Mouse (Mus musculus): Measurements from ENCODE around the gene H2-DMa.
"Not testable (repeated sequence)": the region's sequence is repeated elsewhere in the genome, so short reads cannot be mapped to it uniquely, and the experiment has no call there.

Gene H2-DMa

GRCm38 (mm10) chr17:34126826-34127420 lies 7.6 kb downstream of the H2-DMa start:
- no peak for DNase-seq

GRCm38 (mm10) chr17:34127475-34127874 lies 8.1 kb downstream of the H2-DMa start:
- peak; percentile 79 to 83 for DNase-seq

GRCm38 (mm10) chr17:34128264-34128937 lies 9.1 kb downstream of the H2-DMa start:
- DNase-seq = no peak

DNA sequence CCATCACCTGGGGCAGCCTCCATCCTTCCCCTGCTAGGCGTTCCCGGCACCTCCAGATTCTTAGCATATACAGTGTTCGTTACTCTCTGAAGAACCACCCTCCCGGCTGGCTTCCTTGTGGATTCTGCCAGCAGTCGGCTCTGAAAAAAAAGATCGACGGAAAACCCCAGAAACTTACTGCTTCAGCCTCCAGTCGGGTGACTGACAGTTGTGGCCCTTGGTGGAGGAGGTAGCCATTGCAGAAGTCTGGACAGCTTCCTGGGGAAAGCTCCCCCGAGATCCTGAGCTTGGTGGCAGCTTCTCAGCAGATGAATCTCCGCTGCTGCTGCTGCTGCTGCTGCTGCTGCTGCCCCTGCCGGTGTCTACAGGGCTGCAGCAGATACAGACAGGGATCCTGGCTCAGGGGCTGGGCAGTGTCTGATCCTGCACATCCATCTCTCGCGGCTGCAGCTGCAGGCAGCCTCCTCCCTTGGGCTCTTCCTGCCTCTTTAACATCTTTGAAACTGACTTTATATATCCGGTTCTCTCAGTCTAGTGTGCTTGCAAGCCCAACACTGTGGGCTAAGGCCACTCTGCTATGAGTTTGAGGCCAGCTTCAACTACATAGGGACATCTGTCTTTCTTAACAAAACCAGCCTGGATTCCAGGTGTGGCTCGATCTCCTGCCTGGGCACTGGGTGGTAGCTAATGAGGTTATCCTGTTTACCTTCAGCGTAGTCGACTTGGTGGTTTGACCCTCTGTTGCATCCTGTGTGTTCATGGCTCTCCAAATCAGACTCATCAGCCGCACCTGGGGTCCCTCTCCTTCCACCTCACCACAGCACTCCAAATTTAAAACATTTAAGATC lies 9.8 kb downstream of the H2-DMa start:
- DNase-seq = no peak

GRCm38 (mm10) chr17:34130073-34130947 lies 11.0 kb downstream of the H2-DMa start:
- DNase-seq = no peak

- DNase-seq = no peak
Observed at GRCm38 (mm10) chr17:34131911-34132310, 12.6 kb downstream of the H2-DMa start.

DNA sequence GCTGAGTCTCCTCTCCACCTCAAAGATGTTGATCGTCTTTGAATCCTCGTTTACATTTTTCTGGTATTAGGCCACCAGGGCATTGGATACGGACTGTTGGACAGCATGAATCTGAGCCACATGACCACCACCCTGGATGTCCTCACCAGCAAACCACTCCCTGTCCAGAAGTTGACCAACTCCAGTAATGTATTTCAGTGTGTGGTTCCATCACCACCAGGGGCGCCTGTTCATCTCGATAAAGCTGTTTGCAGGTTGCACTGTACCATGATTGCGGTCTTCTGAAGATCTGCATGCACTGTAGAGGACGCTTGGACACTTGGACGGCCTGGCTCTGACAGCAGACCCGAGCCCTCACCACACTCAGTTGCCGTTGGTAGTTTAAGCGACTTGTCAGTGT lies 13.9 kb downstream of the H2-DMa start:
- no peak for DNase-seq

GRCm38 (mm10) chr17:34134451-34134850 lies 15.1 kb downstream of the H2-DMa start:
- DNase-seq = no peak

DNA sequence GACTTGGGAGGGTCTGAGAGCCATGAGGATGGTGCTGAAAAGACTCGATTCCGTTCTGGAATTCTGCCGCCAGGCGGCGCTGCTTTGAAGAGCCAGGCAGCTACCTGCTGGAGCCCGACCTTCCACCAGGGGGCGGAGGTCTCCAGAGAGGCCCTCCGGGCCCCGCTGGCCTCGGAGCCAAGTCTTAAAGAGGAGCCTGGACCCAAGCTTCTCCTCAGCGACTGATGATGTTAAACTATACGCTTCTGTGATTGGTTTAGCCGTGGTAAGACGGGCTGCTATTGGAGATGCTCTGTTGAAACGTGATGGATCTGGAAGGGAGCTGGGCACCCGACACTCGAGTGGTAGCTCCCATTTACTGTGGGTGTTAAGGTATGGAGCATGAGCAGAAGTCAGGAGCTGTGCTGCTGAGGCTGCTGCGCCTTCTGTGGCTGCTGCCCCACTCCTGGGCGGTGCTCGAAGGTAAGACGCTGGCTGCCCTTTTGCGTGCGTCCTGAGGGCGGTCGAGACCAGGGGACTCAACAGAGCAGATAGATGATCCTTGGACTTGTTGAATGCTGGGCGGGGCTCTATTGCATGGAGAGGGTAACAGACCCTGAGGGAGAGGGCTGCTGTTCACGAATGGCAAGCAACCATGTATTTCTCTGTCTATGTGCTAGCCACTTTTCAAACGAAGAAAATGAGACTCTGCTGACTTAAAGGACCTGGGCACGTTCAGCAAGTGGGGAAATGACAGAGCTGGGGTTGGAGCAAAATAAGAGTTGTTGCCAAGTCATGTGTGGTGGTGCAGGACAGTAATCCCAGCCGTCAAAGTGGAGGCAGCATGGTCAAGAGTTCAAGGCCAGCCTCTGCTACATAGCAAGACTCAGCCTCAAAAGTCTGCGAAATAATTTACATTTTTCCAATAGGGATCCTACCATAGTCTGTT lies 16.2 kb downstream of the H2-DMa start:
- peak; percentile 99 for DNase-seq

DNA sequence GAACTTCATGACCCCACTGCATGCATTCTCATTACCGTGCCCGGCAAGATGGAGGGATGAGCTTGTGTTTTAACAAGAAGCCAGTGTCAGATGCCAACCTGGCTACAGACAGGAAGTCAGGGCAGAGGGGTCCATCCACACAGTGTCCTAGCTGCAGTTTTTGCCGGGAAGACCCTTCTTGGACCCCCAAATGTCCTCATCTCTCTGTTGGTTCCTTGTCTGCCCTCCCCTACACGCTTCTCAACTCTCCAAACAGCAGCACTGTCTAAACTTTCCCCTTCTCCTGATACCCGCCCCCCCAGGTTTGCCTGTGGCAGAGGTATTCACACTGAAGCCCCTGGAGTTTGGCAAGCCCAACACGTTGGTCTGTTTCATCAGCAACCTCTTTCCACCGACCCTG lies 18.3 kb downstream of the H2-DMa start:
- DNase-seq = no peak

DNA sequence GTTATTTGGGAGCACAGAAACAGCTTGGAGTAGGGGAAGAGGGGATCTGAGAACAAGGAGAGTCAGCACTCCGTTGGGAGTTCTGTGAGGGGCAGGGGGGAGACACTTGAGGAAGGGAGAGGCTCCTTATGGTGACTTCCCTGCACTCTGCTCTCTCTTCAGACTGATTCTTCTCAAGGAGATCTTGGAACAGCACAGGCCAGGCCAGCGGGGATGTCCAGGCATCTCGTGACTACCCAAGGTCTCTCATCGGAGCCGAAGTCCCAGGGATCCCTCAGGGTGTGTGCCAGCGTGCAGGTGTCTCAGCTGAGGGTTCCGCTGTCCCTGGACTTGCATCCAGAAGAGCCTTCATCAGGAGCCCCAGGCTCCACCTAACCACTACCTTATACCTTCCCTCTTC lies 19.3 kb downstream of the H2-DMa start:
- no peak for DNase-seq

GRCm38 (mm10) chr17:34139416-34139815 lies 20.1 kb downstream of the H2-DMa start:
- DNase-seq = no peak

DNA sequence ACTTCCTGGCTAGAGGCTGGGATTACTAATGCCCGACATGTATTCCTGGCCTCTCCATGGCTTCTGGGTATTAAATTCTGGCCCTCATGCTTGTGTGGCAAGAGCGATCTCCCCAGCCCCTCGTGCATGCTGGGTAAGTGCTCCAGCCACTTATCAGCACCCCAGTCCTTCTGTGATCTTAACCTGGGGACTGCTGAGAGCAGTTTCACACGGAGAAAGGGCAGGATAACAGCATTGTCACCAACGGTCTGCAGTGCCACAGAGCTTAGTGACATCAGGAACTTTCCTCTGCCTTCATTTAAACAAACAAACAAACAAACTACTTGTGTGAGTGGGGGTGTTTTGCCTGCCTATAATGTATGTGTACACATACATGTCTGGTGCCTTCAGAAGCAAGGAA lies 20.9 kb downstream of the H2-DMa start:
- DNase-seq = no peak

GRCm38 (mm10) chr17:34141448-34141847 lies 22.1 kb downstream of the H2-DMa start:
- DNase-seq = no peak

- no peak for DNase-seq
Observed at GRCm38 (mm10) chr17:34142456-34143010, 23.2 kb downstream of the H2-DMa start.

DNA sequence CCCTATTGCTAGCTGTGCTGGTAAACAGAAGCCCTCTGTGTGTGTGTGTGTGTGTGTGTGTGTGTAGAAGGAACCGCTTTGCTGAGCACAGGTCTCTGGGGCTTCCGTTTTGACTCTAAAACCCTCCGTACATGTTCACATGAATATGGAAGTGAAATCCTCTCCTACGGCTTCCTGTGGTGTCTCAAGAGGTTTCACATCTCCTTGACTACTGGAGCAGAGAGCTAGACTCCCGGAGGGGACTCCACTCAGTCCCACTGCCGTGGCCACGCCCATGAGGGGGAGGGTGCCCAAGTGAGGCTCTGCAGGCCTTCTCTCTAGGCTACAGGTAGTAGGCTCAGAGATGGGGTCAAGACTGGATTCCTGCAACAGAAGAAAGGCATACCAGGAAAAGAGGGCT lies 23.7 kb downstream of the H2-DMa start, which contains the start of gene H2-DMb2:
Gene H2-DMb2, plus strand, starts transcription at position 275 of the 400 bp plus-strand sequence.
- DNase-seq = no peak

- no peak for DNase-seq
Observed at GRCm38 (mm10) chr17:34143461-34143860, 24.1 kb downstream of the H2-DMa start.

- DNase-seq = not testable (repeated sequence)
Observed at GRCm38 (mm10) chr17:34144221-34144620, 24.9 kb downstream of the H2-DMa start.

- no peak for DNase-seq
Observed at GRCm38 (mm10) chr17:34144960-34145371, 25.6 kb downstream of the H2-DMa start.

GRCm38 (mm10) chr17:34152923-34153322 lies 33.6 kb downstream of the H2-DMa start, which contains the start of gene H2-DMb1:
Gene H2-DMb1 (plus strand): TSS chr17:34153072.
- no peak for DNase-seq

DNA sequence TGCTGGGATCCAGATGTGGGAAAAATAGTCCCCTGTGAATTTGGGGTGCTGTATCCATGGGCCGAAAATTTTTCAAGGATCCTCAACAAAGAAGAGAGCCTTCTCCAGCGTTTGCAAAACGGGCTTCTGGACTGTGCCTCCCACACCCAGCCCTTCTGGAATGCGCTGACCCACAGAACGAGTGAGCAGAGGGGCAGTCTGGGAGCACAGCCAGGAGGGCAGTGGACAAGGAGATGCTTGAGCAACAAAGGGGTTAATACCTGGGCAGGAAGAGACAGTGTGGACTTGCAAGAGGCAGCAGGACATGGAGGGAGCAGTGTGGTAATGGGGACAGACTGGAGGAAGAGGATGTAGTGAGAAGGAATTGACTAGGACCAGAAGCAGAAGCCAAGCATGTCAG lies 36.2 kb downstream of the H2-DMa start:
- no peak for DNase-seq
